Mouse (Mus musculus): ENCODE data around the gene Tmem206.

Tmem206 gene

DNA sequence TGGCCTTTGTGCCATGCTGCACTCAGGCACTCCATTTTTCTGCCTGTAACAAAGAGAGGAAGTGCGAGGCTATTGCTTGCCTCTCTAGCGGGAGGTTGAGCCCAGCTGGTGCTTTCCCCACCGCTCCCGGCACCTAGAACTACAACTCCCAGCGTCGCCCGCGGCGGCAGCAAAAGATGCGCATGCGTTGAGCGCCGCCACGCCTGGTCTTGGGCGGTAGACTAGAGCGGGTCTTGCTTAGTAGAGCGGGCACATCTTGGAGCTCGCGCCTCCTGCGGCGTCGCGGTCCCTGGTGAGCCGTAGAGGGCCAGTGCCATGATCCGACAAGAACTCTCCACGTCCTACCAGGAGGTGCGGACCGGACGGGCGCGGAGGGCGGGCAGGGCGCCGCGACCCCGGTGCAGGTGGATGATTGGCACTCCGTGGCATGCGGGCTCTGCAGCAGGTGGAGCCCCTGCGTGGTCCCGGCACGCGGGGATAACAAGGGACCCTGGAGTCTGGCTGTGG is at the start of gene Tmem206:
TSS of gene Tmem206 (plus strand) at position 187 of the 507 bp plus-strand sequence.
- no peak for DNase-seq (ENCODE audit: extremely low read depth, low read depth, low spot score)

DNA sequence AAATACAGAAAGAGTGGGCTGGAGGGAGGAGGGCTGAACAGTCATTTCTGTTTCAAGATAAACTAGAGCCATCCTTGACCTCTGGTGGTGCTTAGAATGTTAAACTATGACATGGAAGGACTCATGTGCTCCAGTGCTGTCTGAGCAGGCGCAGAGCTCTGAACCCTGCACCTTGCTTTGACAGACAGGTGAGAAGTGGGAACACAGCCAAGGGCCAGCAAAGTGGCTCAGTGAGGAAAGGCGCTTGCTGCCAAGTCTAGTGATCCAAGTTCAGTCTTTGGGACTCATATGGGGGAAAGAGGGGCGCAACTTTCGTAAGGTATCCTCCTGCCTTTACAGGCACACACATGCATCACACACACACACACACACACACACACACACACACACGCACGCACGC is 49.5 kb upstream of the Tmem206 start:
- no peak for DNase-seq (ENCODE audit: extremely low read depth, low read depth, low spot score)

DNA sequence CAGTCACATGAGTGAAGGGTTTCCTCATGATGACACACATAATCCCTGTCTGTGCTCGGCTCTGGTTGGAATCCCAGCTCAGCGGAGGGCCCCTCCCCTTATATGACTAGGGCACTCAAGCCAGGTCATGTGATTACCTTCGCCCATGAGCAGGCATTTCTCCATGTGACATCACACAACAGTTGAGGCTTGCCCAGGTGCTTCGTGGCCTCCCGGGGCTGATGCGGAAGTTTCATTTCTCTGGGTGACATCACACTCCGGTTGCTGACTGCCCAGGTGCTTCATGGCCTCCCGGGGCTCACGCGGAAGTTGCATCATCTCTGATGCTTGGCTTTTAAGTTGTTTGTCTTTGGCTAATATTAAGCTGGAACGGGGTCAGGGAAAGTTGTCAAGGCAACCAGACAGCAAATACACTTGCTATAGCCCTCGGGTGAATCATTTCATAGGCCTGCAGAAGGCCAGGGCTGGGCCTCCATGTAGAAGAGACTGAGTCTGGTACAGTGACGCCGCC is 48.1 kb upstream of the Tmem206 start:
- DNase-seq (ENCODE audit: extremely low read depth, low read depth, low spot score), result peak; percentile 69

DNA sequence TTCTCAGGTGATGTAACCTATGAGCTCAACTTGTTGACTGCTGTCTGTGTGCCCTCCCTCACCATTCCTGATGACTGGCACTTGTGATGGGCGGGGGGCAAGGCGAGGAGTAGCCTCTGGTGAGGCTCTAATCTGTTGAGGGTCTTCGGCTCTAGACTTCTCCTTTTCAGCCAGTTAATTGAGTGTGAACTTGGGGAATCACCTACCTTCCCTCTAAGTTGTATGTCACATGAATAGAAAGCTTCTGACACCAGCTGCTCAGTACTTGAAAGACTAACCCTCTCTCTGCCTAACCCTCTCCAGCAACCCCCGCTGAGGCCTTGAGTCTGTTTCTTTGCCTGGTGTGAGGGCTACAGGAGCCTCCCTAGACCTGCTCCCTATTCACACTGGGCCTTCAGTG is 47.4 kb upstream of the Tmem206 start:
- no peak for DNase-seq (ENCODE audit: extremely low read depth, low read depth, low spot score)

DNA sequence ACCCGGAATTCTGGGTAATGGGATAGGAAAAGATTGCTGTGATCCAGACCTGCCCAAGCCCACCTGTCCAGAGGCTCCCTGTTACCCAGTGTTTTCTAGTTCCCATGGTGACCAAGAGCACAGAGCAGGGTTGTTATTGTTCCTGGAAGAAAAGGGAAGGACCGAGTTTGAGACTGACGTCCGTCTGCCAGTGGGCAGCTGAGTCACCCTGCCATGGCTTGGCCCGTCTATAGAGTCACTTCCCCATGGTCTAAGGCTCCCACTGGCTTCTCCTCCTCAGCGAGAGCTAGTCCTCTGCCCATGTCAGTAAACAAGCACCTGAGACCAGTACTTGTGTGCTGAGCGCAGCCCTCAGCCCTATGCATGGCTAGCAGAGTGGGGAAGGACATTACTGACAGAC is 44.5 kb upstream of the Tmem206 start:
- DNase-seq (ENCODE audit: extremely low read depth, low read depth, low spot score), result no peak

DNA sequence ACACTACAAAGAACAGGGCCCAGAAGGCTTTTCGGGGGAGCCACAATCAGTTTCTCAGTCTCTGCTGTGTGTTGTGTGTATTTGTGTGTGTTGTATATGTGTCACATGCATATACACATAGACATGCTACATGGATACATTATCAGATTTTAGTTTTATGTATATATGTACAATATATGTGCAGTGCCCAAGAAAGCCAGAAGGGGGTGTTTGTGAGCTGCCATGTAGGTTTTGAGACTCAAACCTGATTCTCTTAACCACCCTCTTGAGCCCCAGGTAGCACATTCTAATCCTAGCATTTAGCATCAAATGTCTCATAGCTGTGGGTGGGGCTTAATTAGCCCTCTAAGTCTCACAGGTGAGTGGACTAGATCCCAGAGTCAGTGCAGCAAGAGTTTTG is 43.4 kb upstream of the Tmem206 start:
- no peak for DNase-seq (ENCODE audit: extremely low read depth, low read depth, low spot score)

DNA sequence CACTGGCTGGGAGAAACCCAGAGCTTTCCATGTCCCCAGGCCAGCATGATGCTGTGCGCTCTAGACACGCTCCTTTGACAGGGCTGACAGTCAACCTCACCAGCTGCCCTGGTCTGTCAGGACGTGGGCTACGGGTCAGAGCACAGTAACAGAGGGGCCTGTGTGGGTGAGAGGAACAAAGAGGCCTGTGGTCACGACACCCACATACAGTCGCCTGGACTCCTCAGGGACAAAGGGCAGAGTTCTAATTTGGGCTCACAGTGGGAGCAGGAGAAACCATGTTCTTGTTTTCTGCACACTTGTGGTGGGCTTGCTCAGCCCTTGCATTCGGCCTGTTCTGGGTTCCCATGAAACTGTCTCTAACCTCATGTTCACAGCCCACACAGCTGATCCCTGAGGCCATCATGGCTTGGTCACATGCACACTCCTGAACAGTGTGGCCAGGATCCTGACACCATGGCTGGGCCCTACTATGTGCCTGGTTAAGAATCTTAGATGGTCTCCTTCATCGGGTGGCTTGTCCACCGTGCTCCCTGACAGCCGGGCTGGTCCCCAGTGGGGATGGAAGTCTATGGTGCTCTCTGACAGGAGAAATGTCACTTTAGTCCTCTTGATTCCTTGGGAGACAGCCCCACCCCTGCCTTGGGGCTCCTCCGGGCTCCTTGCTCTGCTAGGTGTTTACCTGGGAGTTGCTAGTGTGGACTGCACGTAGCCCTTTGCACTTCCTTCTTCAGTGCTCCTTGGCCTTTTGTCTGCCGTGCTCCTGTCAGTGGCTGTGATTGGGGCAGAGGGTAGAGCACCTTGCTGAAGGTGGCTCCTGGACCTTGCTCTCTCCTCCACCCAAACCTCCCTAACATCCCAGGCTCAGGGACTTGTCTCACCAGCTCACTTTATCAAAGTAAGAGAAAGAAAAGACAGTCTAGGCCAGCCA is 42.3 kb upstream of the Tmem206 start:
- no peak for DNase-seq (ENCODE audit: extremely low read depth, low read depth, low spot score)

DNA sequence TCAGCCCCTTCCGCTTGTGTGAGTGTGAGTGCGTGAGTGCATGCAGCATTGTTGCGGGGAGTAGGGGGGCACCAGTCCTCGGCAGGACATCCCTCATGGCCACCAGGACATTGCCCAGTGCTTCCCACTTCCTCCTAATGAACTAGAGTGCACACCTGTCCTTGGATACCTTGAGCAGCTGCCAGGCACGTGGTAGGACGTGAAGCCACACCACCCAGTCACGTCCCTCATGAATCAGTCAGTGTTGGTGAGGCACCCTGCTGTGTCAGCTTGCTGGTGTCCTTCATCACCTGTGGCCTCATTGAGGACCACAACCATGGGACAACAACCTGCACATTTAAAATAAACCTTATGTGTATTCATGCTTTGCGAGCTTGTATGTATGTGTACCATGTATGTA is 41.2 kb upstream of the Tmem206 start:
- DNase-seq (ENCODE audit: extremely low read depth, low read depth, low spot score), result no peak

DNA sequence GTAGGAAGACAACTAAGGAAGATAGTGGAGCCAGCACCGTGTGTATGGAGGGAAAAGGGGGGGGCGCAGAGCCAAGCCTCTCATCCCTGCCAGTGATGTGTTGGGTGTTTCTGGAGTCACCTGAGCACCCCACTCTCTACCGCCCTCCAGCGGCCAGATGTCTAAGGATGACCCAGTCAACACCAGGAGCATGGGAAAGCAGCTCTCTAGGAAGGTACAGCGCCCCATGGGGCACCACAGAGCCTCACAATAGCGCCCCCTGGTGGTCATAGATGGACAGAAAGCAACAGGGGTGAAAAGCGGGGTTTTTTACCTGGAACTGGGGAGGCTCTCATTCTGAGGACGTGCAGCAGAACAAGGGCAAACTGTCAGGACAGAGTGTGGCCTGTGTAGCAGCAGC is 37.0 kb upstream of the Tmem206 start:
- DNase-seq (ENCODE audit: extremely low read depth, low read depth, low spot score), result no peak

DNA sequence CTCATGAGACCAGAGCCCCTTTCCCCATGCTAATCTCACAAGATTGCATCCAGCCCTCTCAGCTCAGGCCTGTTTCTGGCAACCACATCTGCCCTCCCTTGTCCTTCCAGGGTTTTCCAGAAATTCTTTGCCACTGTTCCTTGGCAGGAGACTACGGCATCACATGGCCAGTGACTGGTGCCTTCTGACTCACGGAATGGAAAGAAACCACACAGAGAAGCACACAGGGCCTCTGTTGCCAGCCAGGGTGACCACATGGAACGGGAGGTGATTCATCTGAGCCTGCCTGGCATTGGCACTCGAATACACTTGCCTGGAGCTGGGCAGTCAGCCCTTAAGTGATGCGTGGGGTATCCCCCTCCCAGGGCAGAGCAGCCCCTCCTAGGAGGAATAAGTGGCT is 33.4 kb upstream of the Tmem206 start:
- DNase-seq (ENCODE audit: extremely low read depth, low read depth, low spot score), result no peak

DNA sequence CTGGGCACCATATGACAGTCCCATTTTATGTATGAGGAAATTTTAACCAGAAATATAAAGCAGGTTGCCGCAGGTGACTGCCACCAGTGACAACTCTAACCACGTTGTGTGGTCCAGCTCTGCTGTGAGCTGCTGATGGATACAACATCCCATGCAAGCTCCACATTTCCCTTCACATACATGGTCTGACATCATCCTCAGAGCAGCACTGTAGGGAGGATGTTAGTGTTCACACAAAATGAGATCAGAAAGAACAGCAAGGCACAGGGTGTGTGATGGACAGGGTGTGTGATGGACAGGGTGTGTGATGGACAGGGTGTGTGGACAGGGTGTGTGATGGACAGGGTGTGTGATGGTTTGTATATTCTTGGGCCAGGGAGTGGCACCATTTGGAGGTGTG is 32.7 kb upstream of the Tmem206 start:
- DNase-seq (ENCODE audit: extremely low read depth, low read depth, low spot score), result no peak

DNA sequence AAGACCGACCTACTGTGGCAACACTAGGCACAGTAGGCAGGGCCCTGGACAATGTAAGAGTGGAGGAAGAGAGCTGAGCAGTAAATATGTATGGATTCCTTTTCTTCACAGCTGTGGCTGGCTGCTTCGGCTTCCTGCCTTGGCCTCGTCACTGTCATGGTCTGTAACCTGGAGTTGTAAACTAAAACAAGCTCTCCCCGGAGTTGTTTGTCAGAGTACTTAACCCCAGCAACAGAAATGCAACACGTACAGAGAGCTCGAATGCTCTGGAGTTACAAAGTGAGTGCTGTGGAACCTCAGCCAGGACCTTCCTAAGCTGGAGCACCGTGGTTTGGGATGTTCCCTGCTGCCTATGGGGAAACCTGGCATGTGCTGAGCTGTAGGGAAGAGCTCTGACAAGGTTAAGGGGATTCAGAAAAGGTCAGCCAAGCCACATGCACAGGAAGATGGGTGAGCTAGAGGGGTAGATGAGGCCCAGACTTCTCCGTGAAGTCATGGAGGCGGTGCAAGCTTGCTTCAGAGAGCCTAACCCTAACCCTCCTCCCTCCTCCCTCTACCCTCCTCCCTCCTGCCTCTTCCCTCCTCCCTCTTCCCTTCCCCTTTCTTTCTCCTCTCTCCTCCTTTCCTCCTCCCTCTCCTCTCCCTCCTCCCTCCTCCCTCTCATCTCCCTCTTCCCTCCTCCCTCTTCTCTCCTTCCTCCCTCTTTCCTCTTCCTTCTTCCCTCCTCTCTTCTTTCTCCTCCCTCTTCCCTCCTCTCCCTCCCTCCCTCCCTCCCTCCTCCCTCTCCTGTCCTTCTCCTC is 31.5 kb upstream of the Tmem206 start:
- no peak for DNase-seq (ENCODE audit: extremely low read depth, low read depth, low spot score)

DNA sequence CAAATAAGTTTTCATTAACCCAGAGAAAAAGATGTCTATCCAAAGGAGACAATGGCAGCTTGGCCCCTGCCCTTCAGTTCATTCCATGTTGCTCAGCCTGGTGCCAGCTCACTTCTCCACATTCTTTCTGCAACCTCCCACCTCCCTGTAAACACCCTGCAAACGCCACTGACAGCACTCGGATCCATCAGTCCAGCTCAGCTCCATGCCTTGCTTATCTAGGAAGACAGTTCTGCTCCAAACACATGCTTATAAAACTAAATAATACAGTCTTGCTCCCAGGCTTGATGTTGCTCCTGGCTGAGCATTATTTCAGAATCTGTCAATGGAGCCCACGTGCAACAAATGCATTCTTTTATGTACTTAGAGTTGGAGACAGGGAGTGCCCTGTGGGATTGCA is 29.9 kb upstream of the Tmem206 start:
- no peak for DNase-seq (ENCODE audit: extremely low read depth, low read depth, low spot score)

DNA sequence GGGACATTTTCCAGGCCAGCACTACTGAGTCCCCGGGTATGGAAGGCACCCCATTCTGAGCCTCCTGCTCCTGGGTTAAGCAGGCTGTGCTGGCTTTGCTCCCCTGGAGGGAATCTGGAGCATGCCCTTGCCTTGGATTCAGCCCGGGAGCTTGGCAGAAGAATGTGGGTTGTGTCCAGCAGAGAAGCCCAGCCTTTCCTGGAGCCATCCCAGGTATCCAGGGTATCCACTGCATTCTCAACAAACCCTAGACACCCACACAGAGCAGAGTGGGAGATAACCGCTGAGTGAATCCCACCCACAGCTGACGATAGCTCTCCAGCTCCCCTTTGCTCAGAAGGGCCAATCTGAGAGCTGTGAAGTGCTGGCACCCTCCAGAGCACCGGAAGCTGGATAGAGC is 29.3 kb upstream of the Tmem206 start:
- no peak for DNase-seq (ENCODE audit: extremely low read depth, low read depth, low spot score)

DNA sequence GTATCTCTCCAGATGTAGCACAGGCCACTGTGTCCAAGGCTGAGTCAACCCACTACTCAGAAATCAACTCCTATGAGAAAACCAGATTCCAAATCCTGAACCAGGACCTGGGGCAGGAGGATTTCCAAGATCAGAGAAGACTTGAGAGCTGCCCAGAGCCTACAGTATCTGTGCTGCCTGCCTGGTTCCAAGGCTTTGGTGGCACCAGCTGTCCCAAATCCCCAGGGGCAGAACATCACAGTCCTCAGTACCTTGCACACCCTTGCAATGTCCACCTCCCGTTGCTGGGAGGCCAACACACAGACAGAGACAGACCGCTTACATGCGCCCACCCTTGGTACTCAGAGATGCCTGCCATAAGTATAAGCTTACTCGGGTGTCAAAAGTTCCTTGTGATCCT is 27.4 kb upstream of the Tmem206 start:
- no peak for DNase-seq (ENCODE audit: extremely low read depth, low read depth, low spot score)

DNA sequence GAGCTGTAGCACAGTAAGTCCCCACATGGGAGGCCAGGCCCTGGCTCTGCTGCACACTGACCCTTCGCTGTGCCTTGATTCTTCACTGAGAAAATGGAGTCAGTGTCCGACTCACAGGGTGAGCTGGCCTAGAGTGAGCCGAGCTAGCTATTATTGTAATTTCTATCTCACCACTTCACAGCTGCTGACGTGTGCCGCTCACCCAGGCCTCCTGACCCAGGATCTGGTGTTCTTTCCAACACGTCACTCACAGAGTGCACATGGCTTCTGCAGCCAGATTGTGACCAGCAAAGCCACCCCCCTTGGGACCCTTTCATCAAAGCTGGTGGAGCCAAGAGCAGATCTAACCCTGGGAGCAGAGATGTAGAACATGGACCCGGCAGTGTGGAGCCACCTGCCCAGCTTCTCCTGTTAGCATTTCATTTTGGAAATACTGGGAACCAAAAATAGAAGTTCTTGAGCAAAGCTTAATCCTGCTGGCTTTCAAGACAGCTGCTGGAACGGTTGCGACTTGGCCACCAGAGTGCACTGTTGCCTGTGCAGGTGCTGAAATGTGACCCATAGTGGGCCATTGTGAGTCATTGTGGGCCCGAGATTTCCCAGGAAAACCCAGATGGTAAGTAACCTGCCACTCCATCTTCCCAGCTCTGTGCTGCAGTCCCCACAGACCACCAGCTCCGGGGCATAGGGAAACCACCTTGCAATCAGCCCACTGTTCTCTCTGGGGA is 26.3 kb upstream of the Tmem206 start:
- DNase-seq (ENCODE audit: extremely low read depth, low read depth, low spot score), result no peak

DNA sequence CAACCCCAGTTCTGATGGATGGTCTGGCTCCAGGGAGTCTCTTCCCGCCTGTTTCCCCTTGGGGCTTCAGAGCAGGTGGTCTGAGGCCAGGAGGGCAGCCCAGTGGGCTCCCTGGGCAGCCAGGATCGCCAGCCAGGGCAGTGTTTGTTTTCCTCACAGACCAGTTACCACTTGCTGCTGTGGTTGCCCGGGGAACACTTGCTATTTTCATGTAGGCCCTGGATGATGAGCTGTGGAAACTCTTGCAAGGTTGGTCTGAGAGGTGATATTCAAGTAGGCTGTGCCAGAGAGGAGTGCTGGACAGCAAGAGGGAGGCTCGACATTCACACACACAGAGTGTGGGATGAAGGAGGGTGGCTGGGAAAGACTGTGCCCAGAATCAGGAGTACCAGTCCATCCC is 23.8 kb upstream of the Tmem206 start:
- no peak for DNase-seq (ENCODE audit: extremely low read depth, low read depth, low spot score)

DNA sequence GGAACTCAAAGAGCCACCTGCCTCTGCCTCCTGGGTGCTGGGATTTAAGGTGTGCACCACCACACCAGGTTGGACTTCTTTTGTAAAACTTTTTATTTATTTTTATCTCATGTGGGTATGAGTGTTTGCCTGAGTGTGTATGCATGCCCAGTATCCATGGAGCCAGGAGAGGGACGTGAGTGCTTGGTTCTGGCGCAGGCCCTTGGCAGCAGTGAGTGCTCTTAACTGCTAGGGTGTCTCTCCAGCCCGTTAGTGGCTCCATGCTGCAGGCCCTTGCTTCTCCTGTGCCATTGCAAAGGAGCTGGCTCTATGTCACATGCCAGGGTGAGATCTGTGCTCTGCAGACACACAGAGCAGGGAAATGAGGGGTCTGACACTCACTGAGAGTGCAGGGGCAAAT is 22.0 kb upstream of the Tmem206 start:
- no peak for DNase-seq (ENCODE audit: extremely low read depth, low read depth, low spot score)

DNA sequence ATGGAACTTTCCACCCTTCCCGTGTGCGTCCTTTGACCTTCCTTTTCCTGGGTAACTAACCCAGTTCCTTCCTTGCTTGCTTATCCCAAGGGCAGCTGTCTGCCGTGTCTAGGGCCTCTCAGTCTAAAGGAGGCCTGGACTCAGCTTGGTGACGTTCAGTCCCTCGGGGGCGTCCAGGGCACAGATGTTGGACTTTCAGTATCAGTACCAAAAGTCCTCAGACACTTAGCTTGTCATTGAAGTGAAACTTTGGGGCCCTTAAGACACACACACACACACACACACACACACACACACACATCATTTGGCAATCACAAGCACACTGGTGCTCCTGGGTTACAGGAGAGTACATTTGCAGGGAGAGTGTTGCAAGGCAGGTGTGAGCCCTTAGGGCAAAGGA is 21.5 kb upstream of the Tmem206 start:
- DNase-seq (ENCODE audit: extremely low read depth, low read depth, low spot score), result no peak

DNA sequence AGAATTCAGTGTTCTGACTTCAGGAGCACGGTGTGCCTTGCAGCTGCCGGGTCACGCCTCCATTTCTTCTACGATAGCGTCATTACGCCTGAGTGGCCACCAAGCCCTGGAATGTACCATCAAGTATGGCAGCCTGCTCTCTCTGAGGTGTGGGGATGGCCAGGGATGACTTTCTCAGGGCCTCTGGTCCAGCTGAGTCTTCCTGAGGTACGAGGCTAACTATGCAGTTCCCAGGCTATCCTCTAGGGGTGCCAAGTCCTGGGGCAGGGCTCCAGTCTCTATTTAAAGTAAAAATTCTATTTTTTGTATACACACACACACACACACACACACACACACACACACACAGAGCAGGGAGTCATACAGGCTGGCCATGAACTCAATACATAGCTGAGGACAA is 20.1 kb upstream of the Tmem206 start:
- DNase-seq (ENCODE audit: extremely low read depth, low read depth, low spot score), result no peak

DNA sequence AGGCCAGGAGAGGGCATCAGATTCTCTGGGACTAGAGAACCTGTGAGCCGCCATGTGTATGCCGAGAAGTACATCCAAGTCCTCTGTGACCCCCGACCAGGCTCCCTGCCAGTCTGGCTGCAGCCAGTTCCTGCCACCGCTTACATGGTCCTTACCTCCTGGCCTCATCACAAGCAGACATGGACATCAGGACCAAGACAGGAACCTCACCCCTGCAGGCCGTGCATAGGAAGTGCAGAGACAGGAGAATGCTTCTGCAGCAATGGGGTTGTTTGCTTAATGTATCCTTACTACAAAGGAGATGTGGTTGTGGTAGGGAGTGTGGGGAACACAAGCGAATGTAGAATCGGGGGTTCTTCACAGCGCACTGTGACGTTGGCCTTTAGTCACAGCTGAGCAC is 19.4 kb upstream of the Tmem206 start:
- no peak for DNase-seq (ENCODE audit: extremely low read depth, low read depth, low spot score)

Data from fat pad, adult 2 months (tissue).